Comparison of ENCODE assay signal across 8 mouse cellular contexts in the genomic region with DNA sequence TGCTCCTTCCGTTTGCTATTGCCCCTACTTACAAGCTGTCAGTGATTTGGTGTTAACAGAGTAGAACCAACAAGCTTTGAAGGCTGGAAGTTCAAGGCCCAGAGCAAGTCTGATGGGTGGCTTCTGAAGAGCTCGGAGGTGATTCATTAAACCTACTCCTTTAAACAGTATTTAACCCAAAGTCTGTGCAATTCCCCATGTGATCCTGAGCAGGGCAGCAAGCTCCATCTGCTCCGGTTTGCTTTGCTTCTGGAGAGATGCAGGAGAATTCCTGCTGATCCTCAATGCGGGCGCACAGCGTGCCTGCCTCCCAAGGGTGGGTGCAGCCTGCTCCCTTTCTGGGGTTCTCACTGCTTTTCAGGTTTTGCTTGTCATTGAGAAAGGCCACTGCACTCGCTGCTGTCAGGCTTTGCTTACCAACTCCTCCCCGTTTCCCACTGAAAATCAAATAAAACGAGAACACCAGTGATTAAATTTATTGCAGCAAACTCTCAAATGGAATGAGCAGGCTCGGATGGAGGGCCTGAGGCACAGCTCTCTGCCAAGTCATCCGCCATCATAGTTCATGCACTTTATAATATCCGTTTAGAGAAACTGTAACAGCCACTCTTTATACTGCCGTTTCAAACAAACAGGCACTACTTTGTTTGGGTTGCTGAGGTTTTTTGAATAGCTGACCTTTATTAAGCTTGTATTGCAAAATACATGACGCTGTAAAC. TPM values are rescaled to one million over a fixed set of nuclear protein-coding genes. Genes with fewer than 3 reads are reported as not detected.
A peak's percentile ranks its signal among the peaks of the same experiment; 100 is the strongest.
DNase-seq lines count a peak whose midpoint lies in the region; ATAC-seq and TF ChIP-seq lines count a peak whose summit lies in the region.
"Had no signal": no experiment of that assay in that cellular context is flagged by ENCODE, and none has a peak within 500 bp of the region (broad histone marks: within the 10 kb centered on the region; RNA-seq: fewer than 3 reads in every experiment).

No protein-coding gene starts in this region.

- H3K9me3 ChIP-seq in lung, embryonic 15.5 days = no peaks in the 10 kb centered on the region
- no peaks in the 10 kb centered on the region for H3K9me3 ChIP-seq in hindbrain, embryonic 12.5 days (replicated peaks)
- H3K9me3 ChIP-seq in neural tube, embryonic 14.5 days (ENCODE audit: control insufficient read depth, low read length) = no peaks in the 10 kb centered on the region

- no peaks in the 10 kb centered on the region for H3K27me3 ChIP-seq in lung, embryonic 15.5 days
- no peaks in the 10 kb centered on the region; the same call in 1 of the 2 replicates for H3K27me3 ChIP-seq in hindbrain, embryonic 12.5 days
- H3K27me3 ChIP-seq in neural tube, embryonic 14.5 days (ENCODE audit: control insufficient read depth, insufficient read depth, low read length) = no peaks in the 10 kb centered on the region

- H3K4me1 ChIP-seq in lung, embryonic 15.5 days = peaks cover 10% of the 10 kb centered on the region; the same call in 1 of the 2 replicates
- H3K4me1 ChIP-seq in lung, adult 2 months (ENCODE audit: control insufficient read depth, insufficient read depth, low read length) = no peaks in the 10 kb centered on the region
- peaks cover 19% of the 10 kb centered on the region for H3K4me1 ChIP-seq in hindbrain, embryonic 12.5 days
- 0 out of 2 replicates have a peak, but pooled peaks cover 3% of the 10 kb centered on the region for H3K4me1 ChIP-seq in neural tube, embryonic 14.5 days (ENCODE audit: control insufficient read depth, insufficient read depth, low read length)

- no peak overlapping the region for H3K4me3 ChIP-seq in lung, embryonic 15.5 days
- no peak overlapping the region for H3K4me3 ChIP-seq in lung, adult 2 months (replicated peaks; ENCODE audit: extremely low read depth, low read depth, low read length)
- no peak overlapping the region for H3K4me3 ChIP-seq in hindbrain, embryonic 12.5 days
- H3K4me3 ChIP-seq in neural tube, embryonic 14.5 days (ENCODE audit: low read depth, low read length) = no peak overlapping the region

- 18% methylated on average over 14 of the region's 14 CpGs for WGBS in lung, embryonic 15.5 days
- WGBS in lung, adult 2 months = 33% methylated on average over 14 of the region's 14 CpGs
- 33% methylated on average over 14 of the region's 14 CpGs for WGBS in hindbrain, embryonic 12.5 days
- 27% methylated on average over 14 of the region's 14 CpGs for WGBS in neural tube, embryonic 14.5 days

- no peak overlapping the region for H3K9ac ChIP-seq in lung, embryonic 15.5 days
- peak overlapping the region; percentile 18; the same call in 1 of the 2 replicates for H3K9ac ChIP-seq in hindbrain, embryonic 12.5 days
- H3K9ac ChIP-seq in neural tube, embryonic 14.5 days (replicated peaks; ENCODE audit: low read depth, low read length) = no peak overlapping the region

- DNase-seq in lung, adult 2 months = no peak
- peak; percentile 6 for DNase-seq in embryo, embryonic 10.5 days (ENCODE audit: low spot score)
- DNase-seq in thymus, postnatal 0 days (ENCODE audit: low spot score) = no peak
- no peak for DNase-seq in right cerebral cortex, postnatal 14 days

- no peak for TF ChIP-seq CTCF in lung, adult 2 months (IDR thresholded peaks at IDR 0.05; ENCODE audit: insufficient read depth, low read length)

- H3K27ac ChIP-seq in lung, embryonic 15.5 days = no peak overlapping the region
- H3K27ac ChIP-seq in hindbrain, embryonic 12.5 days = no peak overlapping the region
- H3K27ac ChIP-seq in neural tube, embryonic 14.5 days (ENCODE audit: low read depth, low read length) = no peak overlapping the region

- no peaks in the 10 kb centered on the region for H3K36me3 ChIP-seq in lung, embryonic 15.5 days
- H3K36me3 ChIP-seq in hindbrain, embryonic 12.5 days = no peaks in the 10 kb centered on the region
- no peaks in the 10 kb centered on the region for H3K36me3 ChIP-seq in neural tube, embryonic 14.5 days (ENCODE audit: control insufficient read depth, insufficient read depth, low read length)

- TF ChIP-seq POLR2A in lung, adult 2 months (IDR thresholded peaks at IDR 0.05; ENCODE audit: borderline replicate concordance, extremely low read depth, low read depth, low read length) = no peak

- ATAC-seq in lung, embryonic 15.5 days (ENCODE audit: borderline replicate concordance, extremely low read depth, low FRiP score, low TSS enrichment) = peak; percentile 65; the same call in 1 of the 2 replicates
- ATAC-seq in hindbrain, embryonic 12.5 days (ENCODE audit: low FRiP score) = peak; percentile 48; the same call in 1 of the 2 replicates
- ATAC-seq in neural tube, embryonic 14.5 days (ENCODE audit: low read depth) = peak; percentile 77

- H3K4me2 ChIP-seq in lung, embryonic 15.5 days = peak overlapping the region; percentile 36
- peak overlapping the region; percentile 23; the same call in 1 of the 2 replicates for H3K4me2 ChIP-seq in hindbrain, embryonic 12.5 days (replicated peaks)
- peak overlapping the region; percentile 7; the same call in 1 of the 2 replicates for H3K4me2 ChIP-seq in neural tube, embryonic 14.5 days (ENCODE audit: low read depth, low read length)

RNA-seq across cellular contexts. Expression of a gene that starts 40.7 kb away (rescaled TPM):
- not detected in 2 replicates for polyA plus RNA-seq in lung, embryonic 15.5 days (2015; fragmentation: Nextera tagmentation; extraction: Ambion mirVana)
- not detected in 2 replicates for polyA plus RNA-seq in lung, adult 2 months (2012; rRNA removed)
- not detected in 2 replicates for polyA plus RNA-seq in hindbrain, embryonic 12.5 days (2016; fragmentation: Nextera tagmentation; extraction: Ambion mirVana)
- not detected in 2 replicates for polyA plus RNA-seq in neural tube, embryonic 14.5 days (2014; fragmentation: Nextera tagmentation; extraction: Ambion mirVana)
- polyA plus RNA-seq in thymus, postnatal 0 days (2015; fragmentation: Nextera tagmentation; extraction: Ambion mirVana) = not detected in 2 replicates
- polyA plus RNA-seq: heart, embryonic 14.5 days had no signal
